Mouse (Mus musculus) heart, embryonic 12.5 days (tissue): ENCODE results near the gene Olfr64. TPM values are rescaled to one million over a fixed set of nuclear protein-coding genes. Genes with fewer than 3 reads are reported as not detected.

Experiments
- ATAC-seq: fragments of 200-750 bp; cut with Nextera tagmentation; 2 replicates; pipeline ENCODE4 v1.8.0; 2017; ENCODE audit warnings: moderate TSS enrichment, moderate library complexity; ENCODE audit not compliant: insufficient number of reproducible peaks, low FRiP score
- H3K27ac ChIP-seq: fragments of 300-500 bp; sonication (generic); 2 replicates; pipeline ENCODE4 v1.5.1; 2016; ENCODE audit warnings: mild to moderate bottlenecking, moderate library complexity; ENCODE audit not compliant: poor library complexity, severe bottlenecking
- H3K27me3 ChIP-seq: fragments of 300-500 bp; sonication (generic); replicated peaks from 2 replicates; pipeline ENCODE4 v1.6.1; 2016; ENCODE audit warnings: mild to moderate bottlenecking, moderate library complexity
- H3K36me3 ChIP-seq: fragments of 300-500 bp; sonication (generic); 2 replicates; pipeline ENCODE4 v1.6.1; 2016; ENCODE audit warnings: mild to moderate bottlenecking, moderate library complexity
- H3K4me1 ChIP-seq: fragments of 300-500 bp; sonication (generic); replicated peaks from 2 replicates; pipeline ENCODE4 v1.6.1; 2016; ENCODE audit warnings: mild to moderate bottlenecking
- H3K4me2 ChIP-seq: fragments of 300-500 bp; sonication (generic); 2 replicates; pipeline ENCODE4 v1.6.1; 2016; ENCODE audit warnings: mild to moderate bottlenecking, moderate library complexity
- H3K4me3 ChIP-seq: fragments of 300-500 bp; sonication (generic); 2 replicates; pipeline ENCODE4 v1.5.1; 2016; ENCODE audit warnings: mild to moderate bottlenecking
- H3K9ac ChIP-seq: fragments of 300-500 bp; sonication (generic); 2 replicates; pipeline ENCODE4 v1.6.1; 2016; ENCODE audit warnings: mild to moderate bottlenecking, moderate library complexity
- H3K9me3 ChIP-seq: fragments of 300-500 bp; sonication (generic); replicated peaks from 2 replicates; pipeline ENCODE4 v1.6.1; 2016; ENCODE audit warnings: mild to moderate bottlenecking, moderate library complexity
- WGBS: fragments of 180-500 bp; shearing (Covaris S2); methylation state at CpG from one replicate; pipeline ENCODE4 v1.1.7; 2016; 5-methylcytosine and 5-hydroxymethylcytosine counted together
- polyA plus RNA-seq: library from polyadenylated mRNA; unstranded; fragments of >200 nt; fragmentation: Nextera tagmentation; extraction: Ambion mirVana; gene quantifications from 2 replicates; pipeline ENCODE4 v1.2.1, GENCODE M21; 2016

The Olfr64 gene
- polyA plus RNA-seq, 1 experiment from 2014 or later = not detected

GRCm38 (mm10) chr7:103873064-103873463 is 21.2 kb downstream of the Olfr64 start:
- ATAC-seq = no peak
- H3K4me2 ChIP-seq = no peak overlapping the region
- no peak overlapping the region for H3K9ac ChIP-seq
- WGBS = 2% methylated on average over 1 of the region's 1 CpGs
- no peak overlapping the region for H3K4me3 ChIP-seq
- no peak overlapping the region for H3K27ac ChIP-seq
- H3K9me3 ChIP-seq = no peaks in the 10 kb centered on the region
- 0 out of 2 replicates have a peak, but pooled peaks cover 3% of the 10 kb centered on the region for H3K4me1 ChIP-seq
- H3K36me3 ChIP-seq = no peaks in the 10 kb centered on the region
- no peaks in the 10 kb centered on the region for H3K27me3 ChIP-seq

- Histone ChIP-seq H3K27ac (peak overlapping the region; percentile 75), H3K27me3 (no peaks in the 10 kb centered on the region), H3K9ac (no peak overlapping the region), H3K9me3 (no peaks in the 10 kb centered on the region), H3K4me1 (0 out of 2 replicates have a peak, but pooled peaks cover 3% of the 10 kb centered on the region), H3K4me2 (no peak overlapping the region), H3K36me3 (no peaks in the 10 kb centered on the region), H3K4me3 (no peak overlapping the region)
- peak; percentile 92 for ATAC-seq
Observed at GRCm38 (mm10) chr7:103870667-103871066, 23.6 kb downstream of the Olfr64 start.

- no peak overlapping the region for H3K4me3 ChIP-seq
- no peak overlapping the region for H3K4me2 ChIP-seq
- peak; percentile 88 for ATAC-seq
Observed at GRCm38 (mm10) chr7:103865716-103866115, 28.6 kb downstream of the Olfr64 start.

GRCm38 (mm10) chr7:103861531-103861930 is 32.8 kb downstream of the Olfr64 start:
- H3K4me3 ChIP-seq = no peak overlapping the region
- H3K27ac ChIP-seq = peak overlapping the region; percentile 62
- peaks cover 5% of the 10 kb centered on the region; the same call in 1 of the 2 replicates for H3K4me1 ChIP-seq
- 71% methylated on average over 3 of the region's 3 CpGs for WGBS
- H3K4me2 ChIP-seq = no peak overlapping the region
- no peak for ATAC-seq
- H3K9me3 ChIP-seq = no peaks in the 10 kb centered on the region
- H3K9ac ChIP-seq = no peak overlapping the region
- no peaks in the 10 kb centered on the region for H3K27me3 ChIP-seq
- H3K36me3 ChIP-seq = no peaks in the 10 kb centered on the region

More at GRCm38 (mm10) chr7:103865716-103866115, 28.6 kb downstream of the Olfr64 start:
- Histone ChIP-seq H3K4me1 (peaks cover 6% of the 10 kb centered on the region; the same call in 1 of the 2 replicates), H3K9ac (no peak overlapping the region), H3K27me3 (no peaks in the 10 kb centered on the region), H3K27ac (peak overlapping the region; percentile 51; the same call in 1 of the 2 replicates), H3K36me3 (no peaks in the 10 kb centered on the region), H3K9me3 (no peaks in the 10 kb centered on the region)

GRCm38 (mm10) chr7:103860855-103861254 is 33.4 kb downstream of the Olfr64 start:
- Histone ChIP-seq H3K9ac (no peak overlapping the region), H3K4me2 (no peak overlapping the region), H3K4me1 (peaks cover 5% of the 10 kb centered on the region; the same call in 1 of the 2 replicates), H3K27me3 (no peaks in the 10 kb centered on the region), H3K36me3 (no peaks in the 10 kb centered on the region), H3K27ac (no peak overlapping the region), H3K9me3 (no peaks in the 10 kb centered on the region), H3K4me3 (no peak overlapping the region)
- peak; percentile 92 for ATAC-seq
- WGBS = 38% methylated on average over 1 of the region's 1 CpGs

- Histone ChIP-seq H3K27ac (no peak overlapping the region; the same call in 1 of the 2 replicates), H3K4me3 (no peak overlapping the region), H3K4me2 (no peak overlapping the region), H3K36me3 (no peaks in the 10 kb centered on the region), H3K9me3 (no peaks in the 10 kb centered on the region), H3K9ac (no peak overlapping the region), H3K27me3 (no peaks in the 10 kb centered on the region), H3K4me1 (peaks cover 5% of the 10 kb centered on the region; the same call in 1 of the 2 replicates)
- peak; percentile 93 for ATAC-seq
- 1% methylated on average over 2 of the region's 2 CpGs for WGBS
Observed at GRCm38 (mm10) chr7:103859076-103859475, 35.2 kb downstream of the Olfr64 start.

GRCm38 (mm10) chr7:103854669-103855068 is 39.6 kb downstream of the Olfr64 start:
- no peak for ATAC-seq
- H3K4me1 ChIP-seq = peaks cover 2% of the 10 kb centered on the region; the same call in 1 of the 2 replicates
- no peaks in the 10 kb centered on the region for H3K27me3 ChIP-seq
- no peaks in the 10 kb centered on the region for H3K9me3 ChIP-seq
- no peaks in the 10 kb centered on the region for H3K36me3 ChIP-seq
- H3K9ac ChIP-seq = no peak overlapping the region
- H3K4me2 ChIP-seq = no peak overlapping the region
- no peak overlapping the region; the same call in 1 of the 2 replicates for H3K27ac ChIP-seq
- WGBS = 67% methylated on average over 1 of the region's 1 CpGs
- H3K4me3 ChIP-seq = no peak overlapping the region

- Histone ChIP-seq H3K27me3 (no peaks in the 10 kb centered on the region), H3K27ac (0 out of 2 replicates have a peak within 1 kb of the TSS, but pooled peaks have one; percentile 23), H3K9me3 (no peaks in the 10 kb centered on the region), H3K4me3 (0 out of 2 replicates have a peak within 1 kb of the TSS, but pooled peaks have one; percentile 3), H3K36me3 (no peaks in the 10 kb centered on the region), H3K9ac (no peak within 1 kb of the TSS), H3K4me1 (no peaks in the 10 kb centered on the region), H3K4me2 (no peak within 1 kb of the TSS)
- WGBS = 62% methylated on average over 2 of the region's 2 CpGs
- peak; percentile 86 for ATAC-seq
Observed at GRCm38 (mm10) chr7:103853090-103853489, 41.2 kb downstream of the Olfr64 start, which contains the start of gene Hbb-y. Hbb-y (minus strand) TSS chr7:103853216.

- no peak overlapping the region for H3K9ac ChIP-seq
- no peaks in the 10 kb centered on the region for H3K4me1 ChIP-seq
- no peak overlapping the region; the same call in 1 of the 2 replicates for H3K4me2 ChIP-seq
- no peak overlapping the region for H3K27ac ChIP-seq
- H3K4me3 ChIP-seq = no peak overlapping the region
- ATAC-seq = peak; percentile 17; the same call in 1 of the 2 replicates
- WGBS = 25% methylated on average over 2 of the region's 2 CpGs
- no peaks in the 10 kb centered on the region for H3K27me3 ChIP-seq
- no peaks in the 10 kb centered on the region for H3K36me3 ChIP-seq
- no peaks in the 10 kb centered on the region for H3K9me3 ChIP-seq
Observed at GRCm38 (mm10) chr7:103844525-103845325, 49.6 kb downstream of the Olfr64 start.

- H3K9ac ChIP-seq = no peak within 1 kb of the TSS
- peak; percentile 85 for ATAC-seq
- no peaks in the 10 kb centered on the region for H3K4me1 ChIP-seq
- H3K4me2 ChIP-seq = peak within 1 kb of the TSS; percentile 13; the same call in 1 of the 2 replicates
- H3K9me3 ChIP-seq = no peaks in the 10 kb centered on the region
- H3K36me3 ChIP-seq = no peaks in the 10 kb centered on the region
- no peaks in the 10 kb centered on the region for H3K27me3 ChIP-seq
- 0 out of 2 replicates have a peak within 1 kb of the TSS, but pooled peaks have one; percentile 16 for H3K4me3 ChIP-seq
- 46% methylated on average over 2 of the region's 2 CpGs for WGBS
- H3K27ac ChIP-seq = no peak within 1 kb of the TSS
Observed at GRCm38 (mm10) chr7:103843034-103843433, 51.3 kb downstream of the Olfr64 start, which contains the start of gene Hbb-bh1. Hbb-bh1 (minus strand) TSS chr7:103843164.

GRCm38 (mm10) chr7:103840268-103840667 is 54.0 kb downstream of the Olfr64 start, which contains the start of gene Hbb-bh2:
Hbb-bh2 (minus strand) TSS chr7:103840520.
- H3K9ac ChIP-seq = no peak within 1 kb of the TSS
- no peaks in the 10 kb centered on the region for H3K36me3 ChIP-seq
- ATAC-seq = peak; percentile 66
- H3K4me1 ChIP-seq = no peaks in the 10 kb centered on the region
- no peak within 1 kb of the TSS; the same call in 1 of the 2 replicates for H3K4me2 ChIP-seq
- no peaks in the 10 kb centered on the region for H3K27me3 ChIP-seq
- no peak within 1 kb of the TSS for H3K27ac ChIP-seq
- 58% methylated on average over 3 of the region's 3 CpGs for WGBS
- H3K9me3 ChIP-seq = no peaks in the 10 kb centered on the region
- no peak within 1 kb of the TSS for H3K4me3 ChIP-seq
